Mouse (Mus musculus) myocyte (in vitro differentiated cells): ENCODE measurements around the gene Zc3h15.

Source experiments
- CEBPB ChIP-seq: IDR thresholded peaks from 2 replicates; pipeline ENCODE4 v1.6.1; 2011; ENCODE audit warnings: mild to moderate bottlenecking, moderate library complexity; ENCODE audit not compliant: poor library complexity, insufficient read depth, severe bottlenecking
- E2F4 ChIP-seq: IDR thresholded peaks from one replicate; pipeline ENCODE4 v1.6.1; 2011; ENCODE audit warnings: mild to moderate bottlenecking, control low read depth, moderate library complexity; ENCODE audit not compliant: insufficient read depth
- MAX ChIP-seq: IDR thresholded peaks from one replicate; pipeline ENCODE4 v1.6.1; 2011; ENCODE audit warnings: low read depth, mild to moderate bottlenecking, control low read depth
- MYOD1 ChIP-seq, 3 experiments: IDR thresholded peaks; one replicate each; pipeline ENCODE4 v1.6.1; 2011; ENCODE audit warnings: control low read depth in 2 of 3, low read depth in 2 of 3, mild to moderate bottlenecking in 2 of 3, moderate library complexity in 1 of 3; ENCODE audit not compliant: insufficient read length in 2 of 3, control insufficient read depth in 1 of 3
- MYOG ChIP-seq, 3 experiments: IDR thresholded peaks; one replicate each; pipeline ENCODE4 v1.6.1; 2011; ENCODE audit warnings: control low read depth in 2 of 3, low read depth in 2 of 3, mild to moderate bottlenecking in 2 of 3; ENCODE audit not compliant: insufficient read length in 2 of 3, control insufficient read depth in 1 of 3, insufficient read depth in 1 of 3
- POLR2A ChIP-seq: IDR thresholded peaks from one replicate; pipeline ENCODE4 v1.6.1; 2011; ENCODE audit warnings: low read depth, mild to moderate bottlenecking, control low read depth, moderate library complexity; ENCODE audit not compliant: insufficient read length
- POLR2AphosphoS2 ChIP-seq: IDR thresholded peaks from one replicate; pipeline ENCODE4 v1.6.1; 2011; ENCODE audit warnings: low read depth, control low read depth; ENCODE audit not compliant: insufficient read length
- REST ChIP-seq: IDR thresholded peaks from one replicate; pipeline ENCODE4 v1.6.1; 2011; ENCODE audit warnings: mild to moderate bottlenecking, control low read depth, moderate library complexity; ENCODE audit not compliant: insufficient read depth, insufficient read length
- SRF ChIP-seq: IDR thresholded peaks from one replicate; pipeline ENCODE4 v1.6.1; 2011; ENCODE audit warnings: low read depth; ENCODE audit not compliant: control insufficient read depth, insufficient read length
- TCF12 ChIP-seq: IDR thresholded peaks from one replicate; pipeline ENCODE4 v1.6.1; 2011; ENCODE audit warnings: mild to moderate bottlenecking, control low read depth; ENCODE audit not compliant: poor library complexity, insufficient read depth, severe bottlenecking
- TCF3 ChIP-seq: IDR thresholded peaks from one replicate; pipeline ENCODE4 v1.6.1; 2011; ENCODE audit warnings: low read depth, control low read depth; ENCODE audit not compliant: insufficient read length
- USF1 ChIP-seq: IDR thresholded peaks from one replicate; pipeline ENCODE4 v1.6.1; 2011; ENCODE audit warnings: low read depth, mild to moderate bottlenecking, control low read depth, moderate library complexity

- TF ChIP-seq POLR2AphosphoS2: no peak
- TF ChIP-seq E2F4: no peak
- TF ChIP-seq MAX: no peak
- no peak for TF ChIP-seq POLR2A
- no peak for TF ChIP-seq TCF12
- TF ChIP-seq TCF3: no peak
- no peak for TF ChIP-seq MYOG (IDR thresholded peaks at IDR 0.05; ENCODE audit: control insufficient read depth in 1 of 3, insufficient read depth in 1 of 3, insufficient read length in 2 of 3, low read depth in 2 of 3)
- TF ChIP-seq REST: no peak
- TF ChIP-seq MYOD1 (IDR thresholded peaks at IDR 0.05; ENCODE audit: control insufficient read depth in 1 of 3, insufficient read length in 2 of 3, low read depth in 2 of 3): no peak
- no peak for TF ChIP-seq USF1
- TF ChIP-seq CEBPB: no peak
- TF ChIP-seq SRF: no peak
These were observed 28.8 kb downstream of the Zc3h15 start for GRCm38 (mm10) chr2:83673067-83673466.
